Mouse (Mus musculus): ENCODE results near the gene Tmem229b. TPM values are rescaled to one million over a fixed set of nuclear protein-coding genes. Genes with fewer than 3 reads are reported as not detected.
A peak's percentile ranks its signal among the peaks of the same experiment; 100 is the strongest.

Tmem229b gene
- total and polyA plus RNA-seq, 3 experiments: 3.2 to 4.2 (median 3.3) TPM

- no peak overlapping the region for H3K4me3 ChIP-seq
- H3K9ac ChIP-seq (ENCODE audit: low read depth, low read length): no peak overlapping the region
- DNase-seq: no peak
- H3K27me3 ChIP-seq (ENCODE audit: control insufficient read depth, insufficient read depth, low read length): no peaks in the 10 kb centered on the region
- no peak overlapping the region for H3K27ac ChIP-seq
- no peak for TF ChIP-seq POLR2A (IDR thresholded peaks at IDR 0.05; ENCODE audit: insufficient read depth, low read depth, low read length)
- no peak for TF ChIP-seq CTCF (IDR thresholded peaks at IDR 0.05)
- no peak for TF ChIP-seq EP300 (IDR thresholded peaks at IDR 0.05; ENCODE audit: insufficient read depth, low read depth, low read length)
- no peaks in the 10 kb centered on the region for H3K36me3 ChIP-seq (ENCODE audit: control insufficient read depth, insufficient read depth, low read length)
- peaks cover 4% of the 10 kb centered on the region; the same call in 1 of the 2 replicates for H3K4me1 ChIP-seq (ENCODE audit: control insufficient read depth, insufficient read depth, low read length)
- no peaks in the 10 kb centered on the region for H3K79me2 ChIP-seq (replicated peaks; ENCODE audit: control insufficient read depth, insufficient read depth, low read length)
- intact Hi-C loops (cut with DNase I): no loop called here
- 83% methylated on average over 3 of the region's 3 CpGs for WGBS
Observed at GRCm38 (mm10) chr12:79002978-79003377, 4.4 kb downstream of the Tmem229b start.

- Histone ChIP-seq H3K36me3 (ENCODE audit: control insufficient read depth, insufficient read depth, low read length) (no peaks in the 10 kb centered on the region), H3K79me2 (replicated peaks; ENCODE audit: control insufficient read depth, insufficient read depth, low read length) (no peaks in the 10 kb centered on the region), H3K27ac (no peak overlapping the region), H3K9ac (ENCODE audit: low read depth, low read length) (no peak overlapping the region), H3K4me1 (ENCODE audit: control insufficient read depth, insufficient read depth, low read length) (peaks cover 3% of the 10 kb centered on the region; the same call in 1 of the 2 replicates), H3K4me3 (no peak overlapping the region), H3K27me3 (ENCODE audit: control insufficient read depth, insufficient read depth, low read length) (no peaks in the 10 kb centered on the region)
- 75% methylated on average over 5 of the region's 5 CpGs for WGBS
- no peak for TF ChIP-seq POLR2A (IDR thresholded peaks at IDR 0.05; ENCODE audit: insufficient read depth, low read depth, low read length)
- no peak for TF ChIP-seq CTCF (IDR thresholded peaks at IDR 0.05)
- no peak for TF ChIP-seq EP300 (IDR thresholded peaks at IDR 0.05; ENCODE audit: insufficient read depth, low read depth, low read length)
- DNase-seq: no peak
- intact Hi-C loops (cut with DNase I): no loop called here
Observed at GRCm38 (mm10) chr12:79002406-79002805, 5.0 kb downstream of the Tmem229b start.

GRCm38 (mm10) chr12:78996711-78997110 lies 10.7 kb downstream of the Tmem229b start:
- TF ChIP-seq CTCF (IDR thresholded peaks at IDR 0.05): no peak
- TF ChIP-seq EP300 (IDR thresholded peaks at IDR 0.05; ENCODE audit: insufficient read depth, low read depth, low read length): no peak
- no peak for TF ChIP-seq POLR2A (IDR thresholded peaks at IDR 0.05; ENCODE audit: insufficient read depth, low read depth, low read length)
- intact Hi-C loops (cut with DNase I): no loop called here
- Histone ChIP-seq H3K27me3 (ENCODE audit: control insufficient read depth, insufficient read depth, low read length) (no peaks in the 10 kb centered on the region), H3K4me1 (ENCODE audit: control insufficient read depth, insufficient read depth, low read length) (no peaks in the 10 kb centered on the region), H3K27ac (no peak overlapping the region), H3K36me3 (ENCODE audit: control insufficient read depth, insufficient read depth, low read length) (no peaks in the 10 kb centered on the region), H3K79me2 (replicated peaks; ENCODE audit: control insufficient read depth, insufficient read depth, low read length) (no peaks in the 10 kb centered on the region), H3K4me3 (no peak overlapping the region), H3K9ac (ENCODE audit: low read depth, low read length) (no peak overlapping the region)
- DNase-seq: no peak
- WGBS: 44% methylated on average over 7 of the region's 7 CpGs

GRCm38 (mm10) chr12:78996271-78996670 lies 11.2 kb downstream of the Tmem229b start:
- Histone ChIP-seq H3K4me1 (ENCODE audit: control insufficient read depth, insufficient read depth, low read length) (no peaks in the 10 kb centered on the region), H3K79me2 (replicated peaks; ENCODE audit: control insufficient read depth, insufficient read depth, low read length) (no peaks in the 10 kb centered on the region), H3K36me3 (ENCODE audit: control insufficient read depth, insufficient read depth, low read length) (no peaks in the 10 kb centered on the region), H3K9ac (ENCODE audit: low read depth, low read length) (no peak overlapping the region), H3K27me3 (ENCODE audit: control insufficient read depth, insufficient read depth, low read length) (no peaks in the 10 kb centered on the region), H3K4me3 (no peak overlapping the region), H3K27ac (no peak overlapping the region)
- no peak for DNase-seq
- intact Hi-C loops (cut with DNase I): no loop called here
- WGBS: 90% methylated on average over 4 of the region's 4 CpGs
- TF ChIP-seq CTCF (IDR thresholded peaks at IDR 0.05) (no peak), EP300 (IDR thresholded peaks at IDR 0.05; ENCODE audit: insufficient read depth, low read depth, low read length) (no peak), POLR2A (IDR thresholded peaks at IDR 0.05; ENCODE audit: insufficient read depth, low read depth, low read length) (no peak)

GRCm38 (mm10) chr12:78987581-78988081 lies 19.8 kb downstream of the Tmem229b start:
- Histone ChIP-seq H3K4me1 (ENCODE audit: control insufficient read depth, insufficient read depth, low read length) (peaks cover 4% of the 10 kb centered on the region; the same call in 1 of the 2 replicates), H3K79me2 (replicated peaks; ENCODE audit: control insufficient read depth, insufficient read depth, low read length) (no peaks in the 10 kb centered on the region), H3K27ac (no peak overlapping the region), H3K36me3 (ENCODE audit: control insufficient read depth, insufficient read depth, low read length) (no peaks in the 10 kb centered on the region), H3K9ac (ENCODE audit: low read depth, low read length) (no peak overlapping the region), H3K27me3 (ENCODE audit: control insufficient read depth, insufficient read depth, low read length) (no peaks in the 10 kb centered on the region), H3K4me3 (no peak overlapping the region)
- DNase-seq: no peak
- 59% methylated on average over 9 of the region's 9 CpGs for WGBS
- intact Hi-C loops (cut with DNase I): loop anchor here (5.0 kb wide), 2 partner anchors 40 to 70 kb away; partner anchors contain the start of gene Plekhh1
- TF ChIP-seq EP300 (IDR thresholded peaks at IDR 0.05; ENCODE audit: insufficient read depth, low read depth, low read length) (no peak), CTCF (IDR thresholded peaks at IDR 0.05) (peak; percentile 36)

GRCm38 (mm10) chr12:78984035-78984432 lies 23.4 kb downstream of the Tmem229b start:
- peak; percentile 60 to 72 for DNase-seq
- TF ChIP-seq CTCF (IDR thresholded peaks at IDR 0.05) (no peak), EP300 (IDR thresholded peaks at IDR 0.05; ENCODE audit: insufficient read depth, low read depth, low read length) (no peak), POLR2A (IDR thresholded peaks at IDR 0.05; ENCODE audit: insufficient read depth, low read depth, low read length) (no peak)
- no peaks in the 10 kb centered on the region for H3K79me2 ChIP-seq (replicated peaks; ENCODE audit: control insufficient read depth, insufficient read depth, low read length)
- H3K4me1 ChIP-seq (ENCODE audit: control insufficient read depth, insufficient read depth, low read length): peaks cover 10% of the 10 kb centered on the region
- H3K36me3 ChIP-seq (ENCODE audit: control insufficient read depth, insufficient read depth, low read length): no peaks in the 10 kb centered on the region
- intact Hi-C loops (cut with DNase I): no loop called here
- no peak overlapping the region for H3K9ac ChIP-seq (ENCODE audit: low read depth, low read length)
- no peak overlapping the region for H3K27ac ChIP-seq
- H3K4me3 ChIP-seq: no peak overlapping the region
- H3K27me3 ChIP-seq (ENCODE audit: control insufficient read depth, insufficient read depth, low read length): no peaks in the 10 kb centered on the region
- 17% methylated on average over 3 of the region's 3 CpGs for WGBS

Measured in heart, adult 2 months (tissue).